14 mouse cellular contexts compared by ENCODE assay signal in the genomic region with DNA sequence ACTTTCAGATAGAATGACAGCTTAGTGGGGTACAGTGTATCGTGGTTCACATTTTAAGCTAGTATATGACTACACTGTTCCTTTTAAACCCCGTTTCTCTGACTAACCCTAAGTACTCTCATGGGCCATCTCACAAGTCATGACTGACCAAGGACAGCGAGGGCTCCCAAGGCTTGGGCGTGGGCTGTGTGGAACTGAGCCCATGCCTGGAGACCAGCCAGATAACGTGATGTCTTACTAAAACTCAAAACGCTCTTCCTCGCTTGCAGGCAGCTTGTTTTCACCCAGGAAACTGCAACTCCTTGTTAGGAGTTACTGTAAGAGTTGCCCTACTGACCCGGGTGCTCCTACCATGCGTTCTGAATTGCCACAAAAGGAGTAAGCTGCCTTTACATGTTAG. TPM values are rescaled to one million over a fixed set of nuclear protein-coding genes. Genes with fewer than 3 reads are reported as not detected.
DNase-seq lines count a peak whose midpoint lies in the region; ATAC-seq lines count a peak whose summit lies in the region.
"Had no signal": no experiment of that assay in that cellular context is flagged by ENCODE, and none has a peak within 500 bp of the region (broad histone marks: within the 10 kb centered on the region; RNA-seq: fewer than 3 reads in every experiment).

No protein-coding gene starts in this region.

- H3K9ac ChIP-seq in heart, embryonic 12.5 days: no peak overlapping the region
- H3K9ac ChIP-seq: lung, embryonic 14.5 days had no signal

- 88% methylated on average over 9 of the region's 9 CpGs for WGBS in heart, embryonic 12.5 days

- H3K27ac ChIP-seq in heart, embryonic 12.5 days (ENCODE audit: poor library complexity, severe bottlenecking): no peak overlapping the region
- H3K27ac ChIP-seq: hindbrain, embryonic 10.5 days had no signal

- no peak overlapping the region for H3K4me3 ChIP-seq in heart, embryonic 12.5 days
- H3K4me3 ChIP-seq: hindbrain, embryonic 10.5 days had no signal

- intact Hi-C loops in heart, postnatal 14 days (cut with DNase I): no loop called here
- intact Hi-C loops in heart, postnatal 25 days (cut with DNase I): no loop called here

- no peaks in the 10 kb centered on the region for H3K9me3 ChIP-seq in heart, embryonic 12.5 days (replicated peaks)
- H3K9me3 ChIP-seq: hindbrain, embryonic 10.5 days had no signal

- peaks cover 68% of the 10 kb centered on the region for H3K36me3 ChIP-seq in heart, embryonic 12.5 days

- no peaks in the 10 kb centered on the region for H3K27me3 ChIP-seq in heart, embryonic 12.5 days (replicated peaks)

- ATAC-seq in heart, embryonic 12.5 days (ENCODE audit: insufficient number of reproducible peaks, low FRiP score): no peak
- ATAC-seq: forebrain, embryonic 14.5 days had no signal

- peaks cover 4% of the 10 kb centered on the region for H3K4me1 ChIP-seq in heart, embryonic 12.5 days (replicated peaks)
- H3K4me1 ChIP-seq: hindbrain, embryonic 10.5 days had no signal

- H3K4me2 ChIP-seq in heart, embryonic 12.5 days: no peak overlapping the region
- H3K4me2 ChIP-seq: lung, embryonic 14.5 days had no signal

- peak; percentile 35 to 51 for DNase-seq in heart, postnatal 14 days
- peak; percentile 86 to 93 for DNase-seq in adrenal gland, adult (ENCODE audit: inconsistent age in 2 of 2, low spot score in 1 of 2)
- DNase-seq in adrenal gland, postnatal 25 days: peak; percentile 80
- DNase-seq in heart, postnatal 25 days (ENCODE audit: low spot score): peak; percentile 3
- DNase-seq in embryo, embryonic 10.5 days (ENCODE audit: low spot score): no peak
- no peak for DNase-seq in spleen, postnatal 14 days (ENCODE audit: low spot score in 2 of 2)
- DNase-seq: cerebellum, adult 2 months; kidney, postnatal 4 days; lung, embryonic 14.5 days; right cerebral cortex, postnatal 14 days; thymus, postnatal 14 days had no signal

RNA-seq across cellular contexts. Expression of gene Grsf1, which starts 32.5 kb away (rescaled TPM):
- total RNA-seq in heart, postnatal 14 days (2021): 100 to 1,000 TPM; 187 to 200 TPM
- polyA plus RNA-seq in heart, embryonic 12.5 days (2016; fragmentation: Nextera tagmentation; extraction: Ambion mirVana): 88.2 and 90.1 TPM in 2 replicates
- total RNA-seq in adrenal gland, postnatal 25 days (2021): 134 and 146 TPM in 2 replicates
- total RNA-seq in heart, postnatal 25 days (2021): 100 to 1,000 TPM; 206 to 221 TPM

Comparison
In these comparisons a context has a peak if more than half of its experiments do, and no peak if none do; other contexts are left out.
1. DNase-seq: peak in heart, postnatal 14 days (2 of 2), adrenal gland, adult (2 of 2), adrenal gland, postnatal 25 days (single experiment) and heart, postnatal 25 days (single experiment); none in embryo, embryonic 10.5 days (single experiment) and spleen, postnatal 14 days (0 of 2).